Mouse (Mus musculus): Measurements from ENCODE around the gene Srsf5.
"Not testable (repeated sequence)": the region's sequence is repeated elsewhere in the genome, so short reads cannot be mapped to it uniquely, and the experiment has no call there.

Srsf5 gene

GRCm38 (mm10) chr12:80945334-80945995 is at the start of gene Srsf5:
Gene Srsf5 (plus strand): TSS chr12:80945504.
- in situ Hi-C loops (cut with MboI, MseI), result no loop called here

GRCm38 (mm10) chr12:80909631-80910030 is 35.7 kb upstream of the Srsf5 start:
- in situ Hi-C loops (cut with MboI, MseI), result no loop called here

- in situ Hi-C loops (cut with MboI, MseI), result no loop called here
These were observed 27.5 kb upstream of the Srsf5 start for GRCm38 (mm10) chr12:80917764-80918163.

GRCm38 (mm10) chr12:80921301-80921700 is 24.0 kb upstream of the Srsf5 start:
- in situ Hi-C loops (cut with MboI, MseI), result no loop called here

GRCm38 (mm10) chr12:80922869-80923268 is 22.4 kb upstream of the Srsf5 start:
- in situ Hi-C loops (cut with MboI, MseI), result no loop called here

GRCm38 (mm10) chr12:80923602-80924001 is 21.7 kb upstream of the Srsf5 start:
- in situ Hi-C loops (cut with MboI, MseI), result no loop called here

- in situ Hi-C loops (cut with MboI, MseI), result no loop called here
These were observed 21.1 kb upstream of the Srsf5 start for GRCm38 (mm10) chr12:80924205-80924604.

- in situ Hi-C loops (cut with MboI, MseI), result no loop called here
These were observed 19.4 kb upstream of the Srsf5 start for GRCm38 (mm10) chr12:80925919-80926318.

GRCm38 (mm10) chr12:80926550-80926949 is 18.8 kb upstream of the Srsf5 start:
- in situ Hi-C loops (cut with MboI, MseI), result no loop called here

GRCm38 (mm10) chr12:80927518-80927917 is 17.8 kb upstream of the Srsf5 start:
- in situ Hi-C loops (cut with MboI, MseI), result no loop called here

- in situ Hi-C loops (cut with MboI, MseI), result no loop called here
These were observed 16.4 kb upstream of the Srsf5 start for GRCm38 (mm10) chr12:80928881-80929280.

- in situ Hi-C loops (cut with MboI, MseI), result no loop called here
These were observed 15.2 kb upstream of the Srsf5 start for GRCm38 (mm10) chr12:80930141-80930540.

GRCm38 (mm10) chr12:80931402-80932140 is 13.7 kb upstream of the Srsf5 start:
- in situ Hi-C loops (cut with MboI, MseI), result no loop called here

GRCm38 (mm10) chr12:80932865-80933264 is 12.4 kb upstream of the Srsf5 start:
- in situ Hi-C loops (cut with MboI, MseI), result no loop called here

GRCm38 (mm10) chr12:80936751-80937150 is 8.6 kb upstream of the Srsf5 start:
- in situ Hi-C loops (cut with MboI, MseI), result no loop called here

GRCm38 (mm10) chr12:80937331-80938029 is 7.8 kb upstream of the Srsf5 start:
- in situ Hi-C loops (cut with MboI, MseI), result no loop called here

- in situ Hi-C loops (cut with MboI, MseI), result no loop called here
These were observed 6.7 kb upstream of the Srsf5 start for GRCm38 (mm10) chr12:80938642-80939041.

GRCm38 (mm10) chr12:80939165-80939564 is 6.1 kb upstream of the Srsf5 start:
- in situ Hi-C loops (cut with MboI, MseI), result no loop called here

- in situ Hi-C loops (cut with MboI, MseI), result no loop called here
These were observed 3.4 kb upstream of the Srsf5 start for GRCm38 (mm10) chr12:80941886-80942285.

- in situ Hi-C loops (cut with MboI, MseI), result no loop called here
These were observed 1.9 kb upstream of the Srsf5 start for GRCm38 (mm10) chr12:80943395-80943794.

GRCm38 (mm10) chr12:80944204-80944603 is 1.1 kb upstream of the Srsf5 start:
- in situ Hi-C loops (cut with MboI, MseI), result no loop called here

- in situ Hi-C loops (cut with MboI, MseI), result not testable (repeated sequence)
These were observed 356 bp upstream of the Srsf5 start for GRCm38 (mm10) chr12:80944963-80945333.

GRCm38 (mm10) chr12:80945996-80946355 is 672 bp downstream of the Srsf5 start:
- in situ Hi-C loops (cut with MboI, MseI), result no loop called here

All from T-helper 1 cell (primary cell).